Comparison of ENCODE assay signal across 8 mouse cellular contexts in genomic region chr13:107847179-107848012, GRCm38 (mm10).
A peak's percentile ranks its signal among the peaks of the same experiment; 100 is the strongest.
DNase-seq lines count a peak whose midpoint lies in the region; ATAC-seq and TF ChIP-seq lines count a peak whose summit lies in the region.

No protein-coding gene starts in this region.

- H3K4me2 ChIP-seq in limb, embryonic 13.5 days (replicated peaks): peak overlapping the region; percentile 57

- H3K9me3 ChIP-seq in hindbrain, embryonic 10.5 days: no peaks in the 10 kb centered on the region
- no peaks in the 10 kb centered on the region for H3K9me3 ChIP-seq in limb, embryonic 13.5 days

- H3K27ac ChIP-seq in layer of hippocampus, adult 2 months: peak overlapping the region; percentile 58; the same call in 1 of the 2 replicates
- peak overlapping the region; percentile 69 for H3K27ac ChIP-seq in hindbrain, embryonic 10.5 days
- H3K27ac ChIP-seq in limb, embryonic 13.5 days: no peak overlapping the region; the same call in 1 of the 2 replicates

- H3K4me3 ChIP-seq in layer of hippocampus, adult 2 months: peak overlapping the region; percentile 42
- H3K4me3 ChIP-seq in hindbrain, embryonic 10.5 days: no peak overlapping the region
- peak overlapping the region; percentile 26 for H3K4me3 ChIP-seq in limb, embryonic 13.5 days

- H3K4me1 ChIP-seq in hindbrain, embryonic 10.5 days (replicated peaks): peaks cover 85% of the 10 kb centered on the region
- H3K4me1 ChIP-seq in limb, embryonic 13.5 days: peaks cover 47% of the 10 kb centered on the region

- DNase-seq in layer of hippocampus, adult 2 months (ENCODE audit: low spot score in 2 of 2): no peak
- DNase-seq in layer of hippocampus, adult 8-10 months (ENCODE audit: low spot score in 2 of 2): no peak
- no peak for DNase-seq in hindbrain, embryonic 10.5 days (ENCODE audit: low spot score)
- peak; percentile 32 for DNase-seq in neural tube, embryonic 10.5 days (ENCODE audit: extremely low spot score, low spot score)
- no peak for DNase-seq in urinary bladder, postnatal 25 days (ENCODE audit: low spot score)
- DNase-seq in cerebellum, postnatal 25 days: no peak
- DNase-seq in cerebellum, adult 8-10 months: no peak

- no peak for ATAC-seq in limb, embryonic 13.5 days (ENCODE audit: low FRiP score, low read depth)

- 59% methylated on average over 18 of the region's 18 CpGs for WGBS in hindbrain, embryonic 10.5 days
- WGBS in limb, embryonic 13.5 days: 35% methylated on average over 18 of the region's 18 CpGs

- TF ChIP-seq CTCF in layer of hippocampus, adult 2 months (conservative IDR thresholded peaks at IDR 0.05): no peak

- H3K36me3 ChIP-seq in hindbrain, embryonic 10.5 days: no peaks in the 10 kb centered on the region
- H3K36me3 ChIP-seq in limb, embryonic 13.5 days: no peaks in the 10 kb centered on the region

- no peaks in the 10 kb centered on the region for H3K27me3 ChIP-seq in hindbrain, embryonic 10.5 days (ENCODE audit: insufficient read depth, poor library complexity, severe bottlenecking)
- no peaks in the 10 kb centered on the region for H3K27me3 ChIP-seq in limb, embryonic 13.5 days

- H3K9ac ChIP-seq in limb, embryonic 13.5 days: no peak overlapping the region
